Mouse (Mus musculus) neural tube, embryonic 15.5 days (tissue): ENCODE data around the gene Kank4. TPM values are rescaled to one million over a fixed set of nuclear protein-coding genes. Genes with fewer than 3 reads are reported as not detected.

Experiments
- ATAC-seq: fragments of 200-750 bp; cut with Nextera tagmentation; 2 replicates; pipeline ENCODE4 v1.8.0; 2017; ENCODE audit warnings: mild to moderate bottlenecking, moderate TSS enrichment, moderate library complexity; ENCODE audit not compliant: low FRiP score
- H3K27ac ChIP-seq: fragments of 300-500 bp; sonication (generic); replicated peaks from 2 replicates; pipeline ENCODE4 v1.5.1; 2015; ENCODE audit warnings: mild to moderate bottlenecking, inconsistent platforms
- H3K27me3 ChIP-seq: fragments of 300-500 bp; sonication (generic); replicated peaks from 2 replicates; pipeline ENCODE4 v1.6.1; 2015; ENCODE audit warnings: inconsistent platforms
- H3K36me3 ChIP-seq: fragments of 300-500 bp; sonication (generic); 2 replicates; pipeline ENCODE4 v1.6.1; 2015; ENCODE audit warnings: inconsistent platforms
- H3K4me1 ChIP-seq: fragments of 300-500 bp; sonication (generic); 2 replicates; pipeline ENCODE4 v1.6.1; 2015; ENCODE audit warnings: inconsistent platforms
- H3K4me2 ChIP-seq: fragments of 300-500 bp; sonication (generic); 2 replicates; pipeline ENCODE4 v1.6.1; 2015; ENCODE audit warnings: inconsistent platforms, mild to moderate bottlenecking, moderate library complexity
- H3K4me3 ChIP-seq: fragments of 300-500 bp; sonication (generic); replicated peaks from 2 replicates; pipeline ENCODE4 v1.5.1; 2015; ENCODE audit warnings: mild to moderate bottlenecking, inconsistent platforms
- H3K9ac ChIP-seq: fragments of 300-500 bp; sonication (generic); replicated peaks from 2 replicates; pipeline ENCODE4 v1.6.1; 2015; ENCODE audit warnings: mild to moderate bottlenecking, inconsistent platforms
- H3K9me3 ChIP-seq: fragments of 300-500 bp; sonication (generic); replicated peaks from 2 replicates; pipeline ENCODE4 v1.6.1; 2016; ENCODE audit warnings: inconsistent platforms
- WGBS: fragments of 180-500 bp; shearing (Covaris S2); methylation state at CpG from one replicate; pipeline ENCODE4 v1.1.7; 2015; ENCODE audit warnings: mixed read lengths; 5-methylcytosine and 5-hydroxymethylcytosine counted together
- polyA plus RNA-seq: library from polyadenylated mRNA; unstranded; fragments of >200 nt; fragmentation: Nextera tagmentation; extraction: Ambion mirVana; gene quantifications from 2 replicates; pipeline ENCODE4 v1.2.1, GENCODE M21; 2015

The Kank4 gene
- polyA plus RNA-seq, 1 experiment from 2014 or later, result 0.68 TPM

DNA sequence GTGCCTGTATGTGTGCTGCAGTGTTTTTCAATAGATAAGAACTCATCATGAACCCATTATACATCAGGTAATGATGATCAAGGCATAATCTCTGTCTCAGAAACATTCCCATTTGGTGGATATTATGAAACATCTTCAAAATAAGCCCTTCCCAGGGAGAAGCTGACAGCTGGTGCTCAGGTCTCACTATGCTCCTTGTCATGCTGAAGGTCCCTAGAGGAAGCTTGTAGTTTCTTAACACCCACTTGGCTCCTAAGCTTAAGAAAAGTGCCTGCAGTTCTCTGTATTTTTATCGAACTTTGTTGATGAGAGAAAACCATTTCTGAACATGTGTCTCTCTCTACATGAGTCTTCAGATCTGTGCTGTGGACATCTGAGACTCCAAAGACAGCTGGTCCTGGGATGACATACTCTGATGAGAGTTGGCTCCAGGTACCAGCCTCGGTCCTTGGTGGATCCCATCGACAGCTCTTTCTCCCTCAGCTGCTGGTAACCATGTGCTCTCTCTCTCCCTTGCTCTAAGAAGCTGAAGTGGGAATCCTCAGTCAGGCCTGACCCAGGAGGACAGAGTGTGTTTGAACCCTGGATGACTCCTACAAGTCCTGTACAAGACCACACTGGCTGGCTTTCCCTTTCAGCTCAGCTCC lies 58.3 kb downstream of the Kank4 start:
- Histone ChIP-seq H3K4me2 (no peak overlapping the region), H3K9ac (no peak overlapping the region), H3K4me3 (no peak overlapping the region), H3K4me1 (peaks cover 15% of the 10 kb centered on the region), H3K27me3 (no peaks in the 10 kb centered on the region), H3K9me3 (no peaks in the 10 kb centered on the region), H3K36me3 (no peaks in the 10 kb centered on the region), H3K27ac (no peak overlapping the region)
- ATAC-seq, result no peak; the same call in 1 of the 2 replicates
- 84% methylated on average over 3 of the region's 3 CpGs for WGBS

DNA sequence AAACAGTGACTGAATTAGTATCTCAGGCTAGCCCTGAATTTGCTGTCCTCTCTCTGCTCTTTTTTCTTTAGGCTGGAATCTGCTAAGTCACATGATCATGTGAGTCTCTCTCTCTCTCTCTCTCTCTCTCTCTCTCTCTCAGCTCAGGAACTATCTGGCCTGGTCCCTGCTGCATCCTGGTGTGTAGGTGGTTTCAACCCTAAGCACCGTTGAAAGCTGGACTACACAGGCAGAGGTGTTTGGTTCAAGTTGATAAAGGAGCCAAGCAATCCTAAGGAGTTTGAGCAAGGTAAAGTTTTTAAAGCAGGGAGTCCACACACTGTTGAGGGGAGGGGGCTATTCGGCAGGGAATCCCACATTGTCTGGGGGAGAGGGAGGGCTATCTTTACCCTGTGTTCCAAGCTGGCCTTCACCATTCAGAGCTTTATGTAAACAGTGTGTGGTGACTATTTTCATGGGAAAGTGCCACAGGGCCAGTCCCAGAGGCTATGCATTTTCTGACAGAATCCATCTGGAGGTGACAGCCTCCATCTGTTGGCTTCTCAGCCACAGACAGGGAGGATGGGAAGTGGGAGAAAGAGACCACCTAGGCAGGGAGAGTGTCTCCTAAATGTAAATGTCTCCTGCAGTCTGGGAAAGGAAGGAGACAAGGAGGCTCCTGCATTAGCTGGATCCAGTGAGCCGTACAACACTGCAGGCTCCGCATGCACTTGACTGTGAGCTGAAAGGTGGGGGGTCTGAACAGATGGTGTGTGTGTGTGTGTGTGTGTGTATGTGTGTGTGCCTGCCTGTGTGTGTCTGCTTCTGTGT lies 59.1 kb downstream of the Kank4 start:
- Histone ChIP-seq H3K9me3 (no peaks in the 10 kb centered on the region), H3K4me3 (no peak overlapping the region), H3K4me1 (peaks cover 15% of the 10 kb centered on the region), H3K27ac (0 out of 2 replicates have a peak overlapping the region, but pooled peaks have one; percentile 18), H3K4me2 (no peak overlapping the region), H3K36me3 (no peaks in the 10 kb centered on the region), H3K9ac (no peak overlapping the region), H3K27me3 (no peaks in the 10 kb centered on the region)
- peak; percentile 56 for ATAC-seq
- 54% methylated on average over 4 of the region's 4 CpGs for WGBS

DNA sequence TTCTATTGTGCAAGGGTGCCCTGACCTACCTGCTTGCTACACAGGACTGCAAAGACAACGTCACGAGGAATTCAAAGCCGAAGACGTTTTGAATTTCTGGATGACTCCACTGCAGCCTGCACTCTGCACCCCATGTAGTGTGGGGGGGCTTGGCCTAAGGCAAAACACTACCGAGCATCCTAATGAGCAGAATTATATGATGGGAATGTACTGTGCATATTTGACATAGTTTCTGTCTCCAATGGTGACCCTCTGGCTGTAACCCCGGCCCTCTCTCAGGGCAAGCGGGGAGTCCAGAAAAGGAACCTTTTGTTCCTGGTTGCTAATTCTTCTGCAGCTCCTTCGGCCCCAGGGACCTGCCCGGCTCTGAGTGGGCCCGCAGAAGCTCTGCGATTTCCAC lies 61.2 kb downstream of the Kank4 start:
- Histone ChIP-seq H3K4me3 (no peak overlapping the region), H3K4me1 (peaks cover 15% of the 10 kb centered on the region), H3K9ac (no peak overlapping the region), H3K27ac (no peak overlapping the region), H3K4me2 (no peak overlapping the region), H3K27me3 (no peaks in the 10 kb centered on the region), H3K36me3 (no peaks in the 10 kb centered on the region), H3K9me3 (no peaks in the 10 kb centered on the region)
- WGBS, result 36% methylated on average over 11 of the region's 11 CpGs
- ATAC-seq, result no peak

DNA sequence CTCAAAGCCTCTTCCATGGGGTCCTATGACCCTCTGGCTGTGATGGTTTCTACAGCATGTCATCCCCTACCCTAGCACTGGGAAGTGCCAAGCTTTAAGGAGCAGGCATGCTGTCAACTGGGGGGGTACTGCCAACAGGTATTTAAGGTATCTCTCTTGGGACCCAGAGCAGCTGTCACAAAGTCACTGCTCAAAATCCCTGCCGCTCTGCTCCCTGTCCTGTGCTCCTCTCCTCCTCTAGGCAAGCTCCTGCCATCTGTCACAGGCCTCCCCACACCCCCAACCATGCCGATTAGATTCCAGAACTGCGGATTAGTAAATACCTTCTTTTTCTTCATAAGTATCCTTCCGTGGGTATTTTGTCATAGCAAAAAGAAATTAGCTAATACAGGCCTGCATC lies 62.9 kb downstream of the Kank4 start:
- H3K36me3 ChIP-seq, result no peaks in the 10 kb centered on the region
- H3K4me1 ChIP-seq, result peaks cover 15% of the 10 kb centered on the region
- no peak for ATAC-seq
- H3K9ac ChIP-seq, result no peak overlapping the region
- no peaks in the 10 kb centered on the region for H3K27me3 ChIP-seq
- H3K4me2 ChIP-seq, result no peak overlapping the region
- 67% methylated on average over 4 of the region's 4 CpGs for WGBS
- H3K4me3 ChIP-seq, result no peak overlapping the region
- H3K9me3 ChIP-seq, result no peaks in the 10 kb centered on the region
- no peak overlapping the region for H3K27ac ChIP-seq

DNA sequence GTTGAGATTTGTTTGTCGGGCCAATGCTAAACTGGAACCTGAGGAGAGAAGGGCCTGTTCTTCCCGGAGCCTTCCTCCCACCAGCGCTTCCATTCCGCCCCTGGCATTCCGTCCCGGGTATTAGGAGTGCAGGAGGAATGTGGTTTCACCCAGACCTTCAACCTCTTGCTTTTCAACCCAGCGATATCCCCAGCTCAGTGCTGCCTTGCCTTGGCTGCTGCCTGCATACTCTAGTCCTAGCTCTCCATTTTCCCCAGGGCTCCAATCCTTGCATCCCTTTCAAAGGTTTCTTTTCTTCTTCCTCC lies 73.5 kb downstream of the Kank4 start:
- no peaks in the 10 kb centered on the region for H3K9me3 ChIP-seq
- peak overlapping the region; percentile 51; the same call in 1 of the 2 replicates for H3K27ac ChIP-seq
- H3K27me3 ChIP-seq, result no peaks in the 10 kb centered on the region
- no peaks in the 10 kb centered on the region for H3K36me3 ChIP-seq
- no peak for ATAC-seq
- H3K4me3 ChIP-seq, result no peak overlapping the region
- peaks cover 10% of the 10 kb centered on the region for H3K4me1 ChIP-seq
- WGBS, result 30% methylated on average over 7 of the region's 7 CpGs
- H3K9ac ChIP-seq, result no peak overlapping the region
- H3K4me2 ChIP-seq, result no peak overlapping the region

DNA sequence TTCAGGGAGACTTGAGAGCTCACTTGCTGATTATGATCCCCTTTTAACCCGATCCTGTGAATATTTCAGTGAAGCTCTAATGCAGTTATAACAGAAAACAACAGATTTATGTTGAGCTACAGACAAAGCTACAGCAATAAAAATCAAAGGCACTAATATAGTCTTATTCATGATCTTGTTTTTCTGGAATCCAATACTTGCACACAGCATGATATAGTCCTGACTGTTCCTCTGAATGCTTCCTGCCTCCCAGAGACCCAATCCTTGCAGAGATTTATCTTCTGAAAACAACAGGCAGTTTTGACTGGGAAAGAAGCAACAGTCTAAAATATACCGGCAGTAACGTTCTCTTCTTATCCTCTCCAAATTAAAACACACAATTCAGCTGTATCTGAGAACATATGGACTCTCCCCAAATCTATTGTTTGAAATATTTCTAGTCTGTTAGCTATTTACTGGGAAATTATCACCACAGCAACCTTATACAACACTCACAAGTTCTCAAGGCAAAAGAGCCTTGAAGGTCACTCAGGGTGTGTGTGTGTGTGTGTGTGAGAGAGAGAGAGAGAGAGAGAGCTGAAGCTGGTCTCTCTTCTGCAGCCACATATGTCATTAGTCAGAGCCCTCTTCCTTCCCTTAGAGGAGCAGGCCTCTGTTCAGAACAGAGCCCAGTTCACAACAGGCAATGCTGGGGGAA lies 74.0 kb downstream of the Kank4 start:
- Histone ChIP-seq H3K36me3 (no peaks in the 10 kb centered on the region), H3K9ac (no peak overlapping the region), H3K4me3 (no peak overlapping the region), H3K27ac (peak overlapping the region; percentile 51), H3K4me1 (peaks cover 10% of the 10 kb centered on the region), H3K4me2 (no peak overlapping the region), H3K9me3 (no peaks in the 10 kb centered on the region), H3K27me3 (no peaks in the 10 kb centered on the region)
- WGBS, result 49% methylated on average over 3 of the region's 3 CpGs
- ATAC-seq, result peak; percentile 73; the same call in 1 of the 2 replicates

DNA sequence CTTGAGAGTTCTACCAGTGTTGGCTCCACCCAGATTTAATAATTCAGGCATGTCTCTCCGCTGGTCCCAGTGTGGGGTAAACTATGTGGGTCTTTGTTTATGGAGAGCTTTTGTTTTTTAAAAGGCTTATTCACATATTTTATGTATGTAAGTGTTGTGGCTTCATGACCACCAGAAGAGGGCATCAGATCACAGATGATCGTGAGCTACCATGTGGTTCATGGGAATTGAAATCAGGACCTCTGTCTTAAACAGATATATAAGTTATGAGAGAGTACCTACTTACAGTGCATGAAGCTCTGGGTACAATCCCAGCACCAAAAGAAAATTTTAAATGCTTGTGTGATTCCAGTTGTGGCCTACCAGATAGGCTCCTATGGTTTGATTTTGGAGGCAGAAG lies 77.6 kb downstream of the Kank4 start:
- Histone ChIP-seq H3K36me3 (no peaks in the 10 kb centered on the region), H3K9ac (no peak overlapping the region), H3K4me1 (peaks cover 10% of the 10 kb centered on the region), H3K27ac (no peak overlapping the region), H3K4me2 (no peak overlapping the region), H3K27me3 (no peaks in the 10 kb centered on the region), H3K9me3 (no peaks in the 10 kb centered on the region), H3K4me3 (no peak overlapping the region)
- no peak for ATAC-seq
- 44% methylated on average over 2 of the region's 2 CpGs for WGBS

DNA sequence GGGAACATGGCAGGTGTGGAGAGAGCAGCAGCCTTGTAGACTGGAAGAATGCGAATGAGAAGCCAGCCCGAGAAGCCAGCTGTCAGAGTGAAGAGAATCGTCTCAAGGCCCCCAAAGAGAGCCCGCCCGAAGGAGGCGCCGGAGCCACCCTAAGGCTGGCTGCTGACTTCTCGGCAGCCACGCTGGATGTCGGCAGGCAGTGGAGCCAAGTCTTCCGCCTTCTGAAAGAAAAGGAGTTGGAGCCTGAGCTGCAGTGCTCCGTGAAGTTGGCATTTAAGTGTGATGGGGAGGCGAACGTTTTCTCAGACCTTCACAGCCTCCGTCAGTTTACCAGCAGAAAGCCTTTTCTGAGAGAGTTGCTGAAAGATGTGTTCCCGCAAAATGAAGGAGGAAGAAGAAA lies 83.7 kb downstream of the Kank4 start:
- no peak overlapping the region for H3K9ac ChIP-seq
- H3K4me1 ChIP-seq, result no peaks in the 10 kb centered on the region
- 97% methylated on average over 16 of the region's 16 CpGs for WGBS
- no peaks in the 10 kb centered on the region for H3K9me3 ChIP-seq
- H3K4me3 ChIP-seq, result no peak overlapping the region
- peaks cover 1% of the 10 kb centered on the region for H3K27me3 ChIP-seq
- H3K4me2 ChIP-seq, result no peak overlapping the region
- H3K36me3 ChIP-seq, result no peaks in the 10 kb centered on the region
- no peak for ATAC-seq
- H3K27ac ChIP-seq, result no peak overlapping the region

DNA sequence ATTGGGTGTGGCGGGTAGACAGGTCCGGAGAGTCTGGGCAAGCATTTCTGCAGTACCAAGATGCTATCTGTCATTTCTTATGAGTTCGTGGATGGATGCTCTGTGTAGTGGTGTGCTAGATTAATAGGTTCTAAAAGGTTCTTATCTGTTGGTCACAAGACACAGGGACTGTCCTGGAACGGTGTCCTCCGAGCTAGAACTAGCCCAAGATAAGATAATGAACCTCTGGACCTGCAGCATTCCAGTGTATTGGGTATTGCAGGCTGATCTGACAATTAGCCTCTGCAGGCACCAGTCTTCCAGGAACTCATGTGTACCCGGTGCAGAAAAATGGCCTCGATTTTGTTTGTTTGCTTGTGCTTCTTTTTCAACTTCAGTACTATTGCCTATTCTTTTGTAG lies 88.6 kb downstream of the Kank4 start:
- Histone ChIP-seq H3K9me3 (no peaks in the 10 kb centered on the region), H3K4me3 (no peak overlapping the region), H3K4me1 (peaks cover 19% of the 10 kb centered on the region), H3K27ac (no peak overlapping the region), H3K9ac (no peak overlapping the region), H3K27me3 (peaks cover 33% of the 10 kb centered on the region), H3K4me2 (no peak overlapping the region), H3K36me3 (no peaks in the 10 kb centered on the region)
- 65% methylated on average over 7 of the region's 7 CpGs for WGBS
- ATAC-seq, result no peak

DNA sequence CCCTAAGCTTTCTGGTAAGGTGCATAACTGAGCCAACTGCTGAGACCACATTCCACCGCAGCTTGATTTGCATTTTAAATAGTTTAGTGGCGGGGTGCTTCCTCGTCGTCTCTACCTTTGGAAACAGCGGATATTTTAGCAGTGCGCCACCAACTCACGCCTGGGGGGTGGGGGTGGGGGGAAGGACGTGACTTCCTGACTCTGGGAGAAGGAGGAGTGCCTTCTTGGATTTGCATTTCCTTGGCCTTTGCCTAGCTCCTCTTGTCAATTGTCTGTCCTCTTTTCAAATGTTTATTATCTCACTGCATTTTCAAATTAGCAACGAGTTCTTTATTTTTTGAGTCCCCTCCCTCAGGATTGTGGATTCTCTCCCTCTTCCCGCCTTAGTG lies 89.4 kb downstream of the Kank4 start:
- no peak for ATAC-seq
- H3K4me2 ChIP-seq, result peak overlapping the region; percentile 55

DNA sequence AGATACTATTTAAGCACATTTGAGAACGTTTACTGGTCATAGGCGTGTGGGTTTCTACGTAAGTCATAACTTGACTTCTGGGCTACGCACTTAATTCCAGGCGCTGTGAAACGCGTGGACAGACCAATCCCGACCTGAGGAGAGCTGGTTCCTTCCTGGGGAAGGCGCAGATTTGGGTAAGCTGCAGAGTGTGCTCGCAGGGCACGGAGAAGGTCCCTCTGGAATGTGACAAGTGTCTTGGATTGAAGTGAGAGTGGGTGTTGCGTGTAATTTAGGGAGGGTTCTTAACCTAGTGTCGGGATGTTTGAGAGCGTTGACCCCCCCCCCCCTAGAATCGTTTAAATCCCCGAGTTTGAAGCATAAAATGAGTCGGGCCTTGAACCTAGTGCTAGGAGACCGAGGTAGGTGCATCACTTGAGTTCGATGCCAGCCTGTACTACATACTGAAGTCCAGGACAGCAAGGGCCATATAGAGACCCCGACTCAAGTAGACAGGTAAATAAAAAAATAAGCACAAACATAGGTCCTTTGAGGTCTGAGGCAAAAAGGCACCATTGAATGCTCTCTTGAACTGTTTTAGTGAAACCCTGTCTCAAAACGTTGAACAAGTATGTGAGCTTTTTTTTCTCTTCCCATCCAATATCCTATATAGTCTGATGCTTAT lies 89.9 kb downstream of the Kank4 start:
- 4% methylated on average over 21 of the region's 21 CpGs for WGBS
- peaks cover 33% of the 10 kb centered on the region for H3K27me3 ChIP-seq
- H3K9me3 ChIP-seq, result no peaks in the 10 kb centered on the region
- H3K4me3 ChIP-seq, result peak overlapping the region; percentile 25
- H3K36me3 ChIP-seq, result no peaks in the 10 kb centered on the region
- peaks cover 19% of the 10 kb centered on the region for H3K4me1 ChIP-seq
- H3K4me2 ChIP-seq, result peak overlapping the region; percentile 55
- no peak for ATAC-seq
- H3K9ac ChIP-seq, result no peak overlapping the region; the same call in 1 of the 2 replicates
- H3K27ac ChIP-seq, result no peak overlapping the region

More for the DNA sequence above, 89.4 kb downstream of the Kank4 start:
- no peak overlapping the region for H3K9ac ChIP-seq
- H3K36me3 ChIP-seq, result no peaks in the 10 kb centered on the region
- H3K27ac ChIP-seq, result no peak overlapping the region
- H3K4me3 ChIP-seq, result peak overlapping the region; percentile 6; the same call in 1 of the 2 replicates
- no peaks in the 10 kb centered on the region for H3K9me3 ChIP-seq
- WGBS, result 1% methylated on average over 10 of the region's 10 CpGs
- peaks cover 19% of the 10 kb centered on the region for H3K4me1 ChIP-seq
- peaks cover 33% of the 10 kb centered on the region for H3K27me3 ChIP-seq
